Mouse (Mus musculus): ENCODE data around the gene Dnah10. TPM values are rescaled to one million over a fixed set of nuclear protein-coding genes. Genes with fewer than 3 reads are reported as not detected.

Gene Dnah10
- 0.11 and 0.19 TPM in 2 replicates for polyA plus RNA-seq (2015; fragmentation: Nextera tagmentation; extraction: Ambion mirVana)

GRCm38 (mm10) chr5:124724997-124725396, at the start of gene Dnah10:
TSS of gene Dnah10 (plus strand) at chr5:124725085.
- Histone ChIP-seq H3K9ac (ENCODE audit: low read depth, low read length) (no peak within 1 kb of the TSS), H3K27ac (no peak within 1 kb of the TSS), H3K36me3 (ENCODE audit: insufficient read depth, low read length) (peaks cover 21% of the 10 kb centered on the region), H3K4me2 (ENCODE audit: low read length) (0 out of 2 replicates have a peak within 1 kb of the TSS, but pooled peaks have one; percentile 7), H3K9me3 (replicated peaks; ENCODE audit: low read length) (no peaks in the 10 kb centered on the region), H3K27me3 (ENCODE audit: insufficient read depth, low read length) (no peaks in the 10 kb centered on the region), H3K4me3 (replicated peaks; ENCODE audit: low read depth, low read length) (no peak within 1 kb of the TSS), H3K4me1 (replicated peaks; ENCODE audit: insufficient read depth, low read length) (no peaks in the 10 kb centered on the region)
- ATAC-seq (replicated peaks; ENCODE audit: low FRiP score, low read depth) (peak; percentile 63; the same call in 1 of the 2 replicates), DNase-seq (ENCODE audit: low spot score) (no peak)
- no peak for TF ChIP-seq CTCF (IDR thresholded peaks at IDR 0.05; ENCODE audit: low read depth)
- WGBS: 15% methylated on average over 29 of the region's 29 CpGs

- DNase-seq (ENCODE audit: low spot score) (no peak), ATAC-seq (replicated peaks; ENCODE audit: low FRiP score, low read depth) (no peak)
- no peaks in the 10 kb centered on the region for H3K27me3 ChIP-seq (ENCODE audit: insufficient read depth, low read length)
- H3K4me2 ChIP-seq (ENCODE audit: low read length): no peak overlapping the region
- H3K36me3 ChIP-seq (ENCODE audit: insufficient read depth, low read length): peaks cover 36% of the 10 kb centered on the region
- 80% methylated on average over 5 of the region's 5 CpGs for WGBS
- no peaks in the 10 kb centered on the region for H3K9me3 ChIP-seq (replicated peaks; ENCODE audit: low read length)
- H3K4me1 ChIP-seq (replicated peaks; ENCODE audit: insufficient read depth, low read length): no peaks in the 10 kb centered on the region
- no peak overlapping the region for H3K27ac ChIP-seq
- H3K4me3 ChIP-seq (replicated peaks; ENCODE audit: low read depth, low read length): no peak overlapping the region
- H3K9ac ChIP-seq (ENCODE audit: low read depth, low read length): no peak overlapping the region
- no peak for TF ChIP-seq CTCF (IDR thresholded peaks at IDR 0.05; ENCODE audit: low read depth)
Observed at GRCm38 (mm10) chr5:124713741-124714140, 11.1 kb upstream of the Dnah10 start.

- Histone ChIP-seq H3K4me2 (ENCODE audit: low read length) (no peak overlapping the region), H3K27ac (no peak overlapping the region), H3K27me3 (ENCODE audit: insufficient read depth, low read length) (no peaks in the 10 kb centered on the region), H3K9ac (ENCODE audit: low read depth, low read length) (no peak overlapping the region), H3K4me1 (replicated peaks; ENCODE audit: insufficient read depth, low read length) (no peaks in the 10 kb centered on the region), H3K36me3 (ENCODE audit: insufficient read depth, low read length) (peaks cover 49% of the 10 kb centered on the region), H3K4me3 (replicated peaks; ENCODE audit: low read depth, low read length) (no peak overlapping the region), H3K9me3 (replicated peaks; ENCODE audit: low read length) (no peaks in the 10 kb centered on the region)
- TF ChIP-seq CTCF (IDR thresholded peaks at IDR 0.05; ENCODE audit: low read depth): no peak
- 80% methylated on average over 8 of the region's 8 CpGs for WGBS
- DNase-seq (ENCODE audit: low spot score) (peak; percentile 34), ATAC-seq (replicated peaks; ENCODE audit: low FRiP score, low read depth) (no peak)
Observed at GRCm38 (mm10) chr5:124715135-124715534, 9.8 kb upstream of the Dnah10 start.

- Histone ChIP-seq H3K27ac (no peak overlapping the region), H3K4me3 (replicated peaks; ENCODE audit: low read depth, low read length) (no peak overlapping the region), H3K9me3 (replicated peaks; ENCODE audit: low read length) (no peaks in the 10 kb centered on the region), H3K36me3 (ENCODE audit: insufficient read depth, low read length) (peaks cover 47% of the 10 kb centered on the region), H3K9ac (ENCODE audit: low read depth, low read length) (no peak overlapping the region), H3K4me1 (replicated peaks; ENCODE audit: insufficient read depth, low read length) (no peaks in the 10 kb centered on the region), H3K4me2 (ENCODE audit: low read length) (no peak overlapping the region), H3K27me3 (ENCODE audit: insufficient read depth, low read length) (no peaks in the 10 kb centered on the region)
- no peak for TF ChIP-seq CTCF (IDR thresholded peaks at IDR 0.05; ENCODE audit: low read depth)
- no peak for DNase-seq (ENCODE audit: low spot score)
- WGBS: 98% methylated on average over 11 of the region's 11 CpGs
- ATAC-seq (replicated peaks; ENCODE audit: low FRiP score, low read depth): no peak
Observed at GRCm38 (mm10) chr5:124717969-124718368, 6.9 kb upstream of the Dnah10 start.

GRCm38 (mm10) chr5:124718396-124718795, 6.5 kb upstream of the Dnah10 start:
- ATAC-seq (replicated peaks; ENCODE audit: low FRiP score, low read depth): peak; percentile 46; the same call in 1 of the 2 replicates
- H3K9ac ChIP-seq (ENCODE audit: low read depth, low read length): no peak overlapping the region
- H3K4me3 ChIP-seq (replicated peaks; ENCODE audit: low read depth, low read length): no peak overlapping the region
- DNase-seq (ENCODE audit: low spot score): no peak
- H3K36me3 ChIP-seq (ENCODE audit: insufficient read depth, low read length): peaks cover 46% of the 10 kb centered on the region
- H3K4me1 ChIP-seq (replicated peaks; ENCODE audit: insufficient read depth, low read length): no peaks in the 10 kb centered on the region
- 94% methylated on average over 7 of the region's 7 CpGs for WGBS
- no peaks in the 10 kb centered on the region for H3K27me3 ChIP-seq (ENCODE audit: insufficient read depth, low read length)
- no peak overlapping the region for H3K4me2 ChIP-seq (ENCODE audit: low read length)
- no peak overlapping the region for H3K27ac ChIP-seq
- TF ChIP-seq CTCF (IDR thresholded peaks at IDR 0.05; ENCODE audit: low read depth): no peak
- H3K9me3 ChIP-seq (replicated peaks; ENCODE audit: low read length): no peaks in the 10 kb centered on the region

GRCm38 (mm10) chr5:124723125-124723524, 1.8 kb upstream of the Dnah10 start:
- H3K4me2 ChIP-seq (ENCODE audit: low read length): no peak overlapping the region
- no peaks in the 10 kb centered on the region for H3K9me3 ChIP-seq (replicated peaks; ENCODE audit: low read length)
- WGBS: 88% methylated on average over 6 of the region's 6 CpGs
- TF ChIP-seq CTCF (IDR thresholded peaks at IDR 0.05; ENCODE audit: low read depth): no peak
- no peak overlapping the region for H3K27ac ChIP-seq
- peaks cover 36% of the 10 kb centered on the region for H3K36me3 ChIP-seq (ENCODE audit: insufficient read depth, low read length)
- H3K4me3 ChIP-seq (replicated peaks; ENCODE audit: low read depth, low read length): no peak overlapping the region
- no peaks in the 10 kb centered on the region for H3K4me1 ChIP-seq (replicated peaks; ENCODE audit: insufficient read depth, low read length)
- no peak overlapping the region for H3K9ac ChIP-seq (ENCODE audit: low read depth, low read length)
- H3K27me3 ChIP-seq (ENCODE audit: insufficient read depth, low read length): no peaks in the 10 kb centered on the region
- DNase-seq (ENCODE audit: low spot score) (no peak), ATAC-seq (replicated peaks; ENCODE audit: low FRiP score, low read depth) (no peak)

GRCm38 (mm10) chr5:124729662-124730206, 4.8 kb downstream of the Dnah10 start:
- H3K27me3 ChIP-seq (ENCODE audit: insufficient read depth, low read length): no peaks in the 10 kb centered on the region
- no peaks in the 10 kb centered on the region for H3K4me1 ChIP-seq (replicated peaks; ENCODE audit: insufficient read depth, low read length)
- peak; percentile 44 for DNase-seq (ENCODE audit: low spot score)
- no peak overlapping the region for H3K9ac ChIP-seq (ENCODE audit: low read depth, low read length)
- no peak overlapping the region for H3K27ac ChIP-seq
- H3K4me2 ChIP-seq (ENCODE audit: low read length): peak overlapping the region; percentile 55
- H3K36me3 ChIP-seq (ENCODE audit: insufficient read depth, low read length): no peaks in the 10 kb centered on the region
- no peaks in the 10 kb centered on the region for H3K9me3 ChIP-seq (replicated peaks; ENCODE audit: low read length)
- ATAC-seq (replicated peaks; ENCODE audit: low FRiP score, low read depth): 0 out of 2 replicates have a peak, but pooled peaks have one; percentile 29
- whole genome bisulfite sequencing: 7% methylated on average over 21 of the region's 21 CpGs
- TF ChIP-seq CTCF (IDR thresholded peaks at IDR 0.05; ENCODE audit: low read depth): no peak
- H3K4me3 ChIP-seq (replicated peaks; ENCODE audit: low read depth, low read length): peak overlapping the region; percentile 22
